Mouse (Mus musculus) right cerebral cortex, adult 2 months (tissue): Measurements from ENCODE around the gene Atad1.
"Not testable (repeated sequence)": the region's sequence is repeated elsewhere in the genome, so short reads cannot be mapped to it uniquely, and the experiment has no call there.

Experiments
- DNase-seq, 2 experiments: peaks; one replicate each; pipeline ENCODE4 v3.0.0; 2021 to 2022; ENCODE audit warnings: low spot score in 2 of 2

Gene Atad1

DNA sequence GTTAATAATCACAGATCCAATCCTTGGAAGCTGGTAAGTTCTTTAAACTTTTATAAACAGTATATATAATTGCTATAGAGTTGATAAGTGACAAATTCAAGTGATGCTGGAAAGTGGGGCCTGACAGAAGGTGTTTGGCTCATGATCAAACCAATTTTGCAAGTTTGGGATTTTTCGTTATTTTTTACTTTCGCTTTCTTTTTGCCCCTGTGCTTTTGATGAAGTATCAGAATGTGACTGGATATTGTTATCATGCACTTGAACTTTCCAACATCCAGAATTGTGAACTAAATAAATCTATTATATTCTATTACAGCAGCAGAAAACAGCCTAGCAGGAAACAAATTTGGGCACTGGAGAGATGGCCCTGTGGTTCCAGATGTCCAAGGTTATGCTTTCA is 58.7 kb downstream of the Atad1 start:
- DNase-seq: no peak

DNA sequence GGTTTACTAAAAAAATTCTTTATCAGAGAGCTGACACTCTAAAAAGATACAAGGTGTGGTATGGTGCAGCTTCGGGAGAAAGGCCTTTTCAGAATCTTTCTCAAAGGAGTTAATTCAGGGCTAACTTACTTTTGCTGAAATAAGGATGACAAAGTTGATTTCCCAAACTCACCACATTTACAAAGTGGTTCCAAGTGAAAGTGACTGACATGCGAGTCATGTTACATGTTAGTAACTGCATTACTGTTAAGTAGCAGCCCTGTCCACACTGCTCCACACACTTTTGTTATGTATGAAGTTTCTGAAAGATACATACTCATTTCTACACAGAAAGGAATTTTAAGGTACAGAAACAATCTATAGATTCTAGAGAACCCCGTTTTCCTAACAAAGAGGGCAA is 63.8 kb downstream of the Atad1 start:
- DNase-seq: no peak

DNA sequence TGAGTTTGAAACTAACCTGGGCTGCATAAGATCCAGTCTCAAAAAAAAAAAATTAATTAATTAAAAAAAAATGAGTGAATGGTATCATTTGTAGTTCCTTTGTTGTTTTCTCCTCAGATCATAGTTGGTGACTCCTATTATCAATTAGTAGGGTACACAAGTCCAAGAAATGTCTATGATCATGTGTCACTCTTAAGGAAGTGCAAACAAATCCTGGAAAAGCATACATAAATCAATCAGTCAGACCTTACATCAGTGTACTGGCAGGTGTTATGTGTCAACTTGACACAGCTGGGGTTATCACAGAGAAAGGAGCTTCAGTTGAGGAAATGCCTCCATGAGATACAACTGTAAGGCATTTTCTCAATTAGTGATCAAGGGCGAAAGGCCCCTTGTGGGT is 71.8 kb downstream of the Atad1 start:
- DNase-seq: not testable (repeated sequence)

DNA sequence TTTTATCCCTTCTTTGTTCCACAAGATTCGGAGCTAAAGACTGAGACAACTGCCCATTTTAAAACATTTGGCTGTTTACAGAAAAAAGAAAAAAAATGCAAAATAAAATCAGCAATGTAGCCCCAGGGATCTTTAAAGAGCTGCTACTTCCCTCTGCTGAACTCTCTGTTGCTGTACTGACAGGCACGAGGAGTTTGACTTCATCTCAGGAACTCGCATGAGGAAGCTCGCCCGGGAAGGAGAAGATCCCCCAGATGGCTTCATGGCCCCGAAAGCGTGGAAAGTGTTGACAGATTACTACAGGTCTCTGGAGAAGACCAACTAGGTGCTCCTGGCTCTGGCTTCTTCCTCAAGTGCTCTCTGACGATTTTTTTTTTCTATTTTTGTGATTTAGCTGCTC is 74.3 kb downstream of the Atad1 start:
- no peak for DNase-seq

DNA sequence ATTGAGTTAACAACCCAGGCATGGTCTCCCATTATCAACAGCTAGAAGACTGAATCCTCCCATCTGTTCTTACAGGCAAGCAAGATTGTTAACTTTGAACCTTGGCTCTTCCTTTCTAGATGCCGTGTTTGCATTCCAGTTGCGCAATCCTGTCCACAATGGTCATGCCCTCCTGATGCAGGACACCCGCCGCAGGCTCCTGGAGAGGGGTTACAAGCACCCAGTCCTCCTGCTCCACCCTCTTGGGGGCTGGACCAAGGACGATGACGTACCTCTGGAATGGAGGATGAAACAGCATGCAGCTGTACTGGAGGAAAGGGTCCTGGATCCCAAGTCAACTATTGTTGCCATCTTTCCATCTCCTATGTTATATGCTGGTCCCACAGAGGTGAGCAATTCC is 76.7 kb downstream of the Atad1 start:
- DNase-seq: no peak

DNA sequence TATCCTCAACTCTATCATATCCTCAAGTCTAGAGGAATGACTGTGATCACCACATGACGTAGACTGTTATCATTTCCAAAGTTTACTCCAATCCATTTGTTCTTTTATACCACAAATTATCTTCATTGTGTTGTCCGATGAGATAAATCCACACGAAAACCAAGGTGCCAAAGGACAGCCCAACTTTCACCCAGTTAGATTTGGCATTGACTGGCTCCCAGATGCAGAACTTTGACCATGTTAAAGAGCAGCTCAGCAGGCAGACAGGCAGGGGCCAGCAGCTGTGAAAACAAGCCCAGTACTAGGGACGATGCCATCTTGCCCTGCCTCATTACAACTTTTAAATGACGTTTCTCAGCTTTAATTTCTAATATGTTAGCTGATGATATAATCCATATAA is 80.2 kb downstream of the Atad1 start:
- DNase-seq: no peak

DNA sequence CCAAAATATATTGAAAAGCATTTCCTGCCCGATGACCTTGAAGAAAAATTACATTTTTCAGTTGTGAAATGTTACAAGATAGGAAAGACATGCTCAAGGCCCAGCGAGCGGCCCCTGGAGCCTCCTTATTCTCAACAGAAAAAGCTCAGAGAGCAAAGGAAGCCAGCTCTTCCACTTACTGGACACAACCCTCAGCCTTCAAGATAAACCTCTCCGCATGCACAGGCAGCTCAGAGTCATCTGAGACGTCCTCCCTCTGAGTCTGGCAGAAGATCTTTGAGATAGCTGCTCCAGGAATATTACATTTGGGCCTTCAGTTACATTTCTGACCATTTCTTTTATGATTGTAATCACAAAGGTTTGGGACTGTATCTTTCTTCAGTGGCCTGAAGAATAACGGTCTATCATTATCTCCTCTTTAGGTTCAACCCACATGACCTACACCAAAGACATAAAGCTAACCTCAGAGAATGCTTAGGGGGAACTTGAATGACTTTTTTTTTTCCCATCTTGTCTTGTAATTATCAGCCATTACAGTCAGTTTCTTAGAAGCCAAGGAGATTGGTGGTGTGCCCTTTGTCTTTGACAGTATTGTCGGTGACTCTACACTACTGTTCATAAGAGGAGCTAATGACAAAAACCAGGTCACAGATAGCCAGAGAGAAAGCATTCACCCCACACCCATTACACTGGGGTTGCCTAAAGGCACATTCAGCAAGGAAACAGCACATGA is 85.8 kb downstream of the Atad1 start:
- no peak for DNase-seq

DNA sequence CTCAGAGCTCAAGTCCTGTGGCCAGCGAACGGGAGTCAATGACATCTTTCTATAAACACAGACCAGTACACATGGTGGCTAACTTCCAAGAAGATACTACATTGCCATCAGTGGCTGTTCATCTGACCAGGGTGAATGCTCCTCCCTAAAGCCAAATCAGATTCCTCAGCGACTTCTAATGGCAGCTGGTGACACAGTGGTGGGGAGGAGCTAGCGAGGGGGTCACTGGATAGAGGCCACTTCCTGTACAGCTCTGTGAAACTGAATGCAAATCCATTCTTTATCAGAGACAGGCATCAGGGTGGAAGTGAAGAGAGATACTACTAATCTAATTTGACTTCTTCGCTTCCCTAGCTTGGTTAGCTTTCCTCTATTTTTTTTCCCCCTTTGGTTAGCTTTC is 86.5 kb downstream of the Atad1 start:
- no peak for DNase-seq

DNA sequence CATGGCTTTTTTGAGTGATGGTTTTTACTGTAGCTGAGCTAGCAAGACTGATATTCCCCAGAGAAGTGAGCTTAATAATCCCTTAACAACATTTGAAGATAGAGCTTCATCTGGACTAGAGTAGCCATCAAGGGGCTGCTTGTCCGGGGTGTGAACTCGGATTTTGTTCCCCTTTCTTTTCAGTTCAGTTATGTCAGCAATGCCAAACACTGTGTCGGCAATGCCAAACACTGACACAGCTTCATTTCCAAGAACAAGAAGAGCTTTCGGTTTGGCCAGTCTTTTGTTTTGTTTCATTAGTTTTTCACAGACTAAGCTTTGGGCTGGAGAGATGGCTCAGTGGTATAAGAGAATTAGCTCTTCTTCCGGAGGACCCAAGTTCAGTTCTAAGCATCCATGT is 88.5 kb downstream of the Atad1 start:
- DNase-seq: no peak

DNA sequence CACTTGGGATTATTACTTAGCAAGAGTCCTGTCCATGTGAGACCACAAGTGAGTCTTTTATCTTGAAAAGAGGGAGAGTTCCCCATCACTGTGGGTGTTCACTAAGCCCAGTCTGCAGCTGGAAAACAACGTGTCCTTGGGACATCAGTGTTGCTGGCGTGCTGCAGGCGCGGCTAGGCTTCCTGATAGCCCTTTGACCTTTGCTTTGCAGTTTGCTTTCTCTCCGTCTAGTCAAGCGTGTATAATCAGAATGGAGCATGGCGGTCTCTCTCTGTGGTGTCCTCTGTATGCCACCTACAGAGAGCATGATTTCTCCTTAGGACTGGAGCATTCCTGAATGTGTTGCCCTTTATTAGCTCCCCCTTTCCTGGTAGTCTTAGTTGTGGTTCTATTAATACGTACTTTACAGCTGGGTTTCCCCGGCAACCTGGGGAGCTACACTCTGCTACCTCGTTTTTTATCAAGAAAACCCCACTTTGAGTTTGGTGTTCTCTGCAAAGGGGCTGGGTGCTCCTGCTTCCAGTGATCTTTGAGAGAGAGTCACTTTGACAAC is 91.5 kb downstream of the Atad1 start:
- no peak for DNase-seq

DNA sequence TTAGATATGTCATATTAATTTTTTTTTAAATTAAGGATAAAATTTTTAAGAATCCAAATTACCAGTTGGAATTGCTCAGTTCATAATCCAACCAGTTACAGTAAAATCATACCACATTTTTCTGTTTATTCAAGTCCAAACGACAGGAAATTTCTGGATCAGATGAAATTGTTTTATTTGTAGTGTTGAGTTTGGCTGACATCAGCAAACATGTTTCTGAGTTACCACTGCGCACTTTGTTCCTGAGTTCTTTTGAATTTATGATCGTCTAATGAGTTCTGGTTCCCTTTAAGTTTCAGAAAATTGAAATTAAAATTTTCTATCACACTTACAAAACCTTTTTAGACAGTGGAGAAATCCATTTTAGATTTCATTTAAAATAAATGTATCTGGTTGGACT is 93.2 kb downstream of the Atad1 start:
- no peak for DNase-seq

DNA sequence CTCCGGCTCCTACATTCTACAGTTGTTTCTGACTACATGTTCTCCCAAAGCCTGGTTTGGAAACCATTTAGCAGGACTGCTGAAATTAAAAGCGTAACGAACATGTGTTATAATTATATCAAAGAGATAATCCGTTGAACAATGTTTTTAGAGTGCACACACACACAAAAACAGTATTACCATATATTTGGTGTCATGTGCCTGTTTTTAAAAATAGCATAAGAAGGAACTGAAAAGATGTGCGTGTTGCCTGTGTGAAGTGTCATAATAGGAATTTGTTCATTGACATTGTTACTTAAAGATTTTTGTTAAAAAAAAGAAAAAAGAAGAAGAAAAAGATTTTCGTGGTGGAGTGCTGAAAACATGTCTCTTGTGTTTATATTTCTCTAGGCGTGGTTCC is 93.6 kb downstream of the Atad1 start:
- no peak for DNase-seq

DNA sequence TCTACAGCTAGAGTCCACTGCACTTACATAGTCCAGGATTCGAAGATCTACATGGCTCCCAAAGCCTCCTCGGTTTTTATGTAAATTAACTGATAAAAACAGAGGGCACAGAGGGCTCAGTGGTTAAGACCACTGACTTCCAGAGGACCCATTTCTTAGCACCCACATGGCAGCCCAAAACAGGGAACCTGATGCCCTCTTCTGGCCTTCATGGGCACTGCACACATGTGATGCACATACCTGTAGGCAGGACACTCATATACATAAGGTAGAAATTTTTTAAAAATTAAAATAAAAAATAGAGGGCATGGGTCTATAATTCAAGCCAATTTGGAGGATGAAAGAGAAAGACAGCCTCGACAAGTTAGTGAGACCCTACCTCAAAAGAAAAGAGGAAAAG is 95.9 kb downstream of the Atad1 start:
- no peak for DNase-seq

DNA sequence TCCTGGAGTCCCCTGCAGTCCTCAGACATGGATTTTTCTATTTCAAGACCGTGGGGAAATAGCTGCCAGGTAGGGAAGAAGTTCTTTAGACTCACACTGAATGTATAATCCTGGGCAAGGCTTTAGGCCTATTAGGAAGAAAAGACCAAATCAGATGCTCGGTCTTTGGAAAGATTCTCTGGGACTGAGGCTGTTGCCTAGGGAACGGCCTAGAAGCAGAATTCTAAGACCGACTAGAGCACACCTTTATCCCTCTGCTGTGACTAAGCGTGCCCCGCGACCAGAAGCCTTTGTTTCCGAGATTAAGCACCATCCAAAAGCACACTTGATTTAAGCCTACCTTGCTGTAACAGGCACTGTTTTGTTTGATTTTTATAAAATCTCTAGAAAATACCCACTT is 97.6 kb downstream of the Atad1 start:
- DNase-seq: no peak

DNA sequence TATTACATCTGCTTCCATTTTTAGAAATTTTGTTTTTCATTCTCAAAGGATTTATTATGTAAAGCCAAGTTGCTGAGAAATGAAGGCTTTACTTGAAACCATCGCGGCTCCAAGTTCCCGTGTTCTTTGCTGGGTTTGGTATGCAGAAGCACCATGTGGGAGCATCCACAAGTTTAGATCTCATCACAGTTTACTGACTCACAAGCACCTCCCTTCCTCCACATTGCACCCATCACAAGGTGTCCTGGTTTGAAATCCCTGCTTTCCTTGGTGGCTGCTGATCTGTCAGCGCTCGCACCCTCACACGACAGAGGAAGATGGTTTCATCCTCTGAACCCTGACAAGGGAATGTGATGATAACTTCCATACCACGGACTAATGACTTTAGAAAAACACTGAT is 98.1 kb downstream of the Atad1 start:
- no peak for DNase-seq

DNA sequence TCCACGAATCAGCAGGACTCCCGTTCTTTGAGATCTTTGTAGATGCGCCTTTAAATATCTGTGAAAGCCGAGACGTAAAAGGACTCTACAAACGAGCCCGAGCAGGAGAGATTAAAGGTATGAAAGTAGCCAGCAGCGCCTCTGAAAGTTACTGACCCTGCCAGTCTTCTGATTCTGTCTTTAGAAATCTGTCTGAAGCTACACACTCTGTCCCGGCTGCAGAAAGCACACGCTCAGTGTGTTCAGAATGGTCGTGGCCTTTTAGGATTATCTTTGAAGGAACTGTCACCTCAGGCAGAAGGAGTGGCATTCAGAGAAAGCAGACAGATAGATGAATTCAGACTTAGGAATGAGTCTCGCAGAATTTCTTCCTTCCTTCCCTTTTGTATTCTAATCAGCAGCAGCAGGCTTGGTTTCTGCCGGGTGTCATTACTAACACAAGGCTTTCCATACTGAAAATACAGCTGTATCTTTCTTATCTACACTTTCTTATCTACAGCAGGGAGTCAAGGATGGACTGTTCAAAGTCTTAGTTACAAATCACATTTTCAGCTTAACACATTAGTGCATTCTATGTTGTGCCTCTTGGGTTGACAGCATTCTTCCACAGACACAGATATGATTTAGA is 101.2 kb downstream of the Atad1 start:
- no peak for DNase-seq

DNA sequence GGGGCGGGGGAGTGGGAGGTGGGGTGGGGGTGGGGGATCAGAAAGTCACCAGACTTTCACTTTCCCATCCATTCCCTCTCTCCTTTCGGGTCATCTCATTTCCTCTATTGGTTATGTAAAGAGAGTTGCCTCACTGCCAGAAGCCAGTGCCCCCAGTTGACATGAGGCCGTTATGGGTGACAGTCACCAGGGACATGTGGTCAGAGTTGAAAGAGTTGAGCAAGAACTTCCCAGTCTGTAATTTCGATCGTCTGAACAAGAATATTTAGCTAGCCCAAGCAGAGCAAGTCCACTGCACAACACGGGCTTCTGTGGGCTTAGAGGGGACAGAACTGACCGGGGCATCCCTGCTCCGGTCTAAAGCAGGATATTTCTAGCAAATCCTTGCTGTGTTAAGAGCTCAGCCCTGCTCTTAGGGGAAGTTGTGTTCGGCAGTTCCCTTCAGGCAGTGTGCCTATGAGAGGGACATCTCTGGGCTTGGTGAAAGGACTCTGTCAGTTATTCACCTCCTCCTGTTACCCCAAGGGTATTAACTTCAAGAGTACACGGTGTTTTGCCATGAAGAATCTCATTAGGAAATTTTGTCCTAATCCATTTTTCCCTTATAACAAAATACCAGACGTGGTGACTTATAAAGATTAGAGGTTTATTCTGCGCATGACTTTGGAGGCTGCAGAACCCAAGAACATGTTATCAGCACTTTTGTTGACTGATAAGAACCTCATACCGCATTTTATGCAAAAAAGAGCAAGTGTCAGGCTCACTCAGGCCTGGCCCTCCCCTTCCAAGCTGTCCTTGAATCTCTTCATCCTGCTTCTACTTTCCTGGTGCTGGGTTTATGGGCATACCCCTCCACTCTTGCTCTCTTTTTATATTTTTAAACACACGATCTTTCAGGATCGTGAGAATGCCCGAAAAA is 102.0 kb downstream of the Atad1 start:
- no peak for DNase-seq

DNA sequence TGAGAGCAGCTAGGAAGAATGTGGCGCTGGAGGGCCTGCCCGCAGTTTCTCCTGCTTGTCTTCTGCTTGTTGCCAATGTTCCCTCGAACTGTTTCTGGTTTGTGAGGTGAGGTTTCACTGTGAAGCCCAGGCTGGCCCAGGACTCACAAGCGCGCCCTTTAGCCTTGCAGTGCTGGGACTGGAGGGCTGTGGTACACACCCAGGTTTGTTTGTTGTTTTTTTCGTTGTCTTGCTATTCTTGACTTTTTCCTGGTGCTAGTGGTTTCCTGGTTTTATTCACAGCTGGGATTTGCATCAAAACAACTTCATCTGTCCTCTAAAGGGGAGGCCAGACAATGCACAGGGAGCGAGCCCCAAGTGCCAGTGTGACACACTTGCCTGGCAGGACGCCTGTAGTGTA is 104.7 kb downstream of the Atad1 start:
- DNase-seq: no peak

DNA sequence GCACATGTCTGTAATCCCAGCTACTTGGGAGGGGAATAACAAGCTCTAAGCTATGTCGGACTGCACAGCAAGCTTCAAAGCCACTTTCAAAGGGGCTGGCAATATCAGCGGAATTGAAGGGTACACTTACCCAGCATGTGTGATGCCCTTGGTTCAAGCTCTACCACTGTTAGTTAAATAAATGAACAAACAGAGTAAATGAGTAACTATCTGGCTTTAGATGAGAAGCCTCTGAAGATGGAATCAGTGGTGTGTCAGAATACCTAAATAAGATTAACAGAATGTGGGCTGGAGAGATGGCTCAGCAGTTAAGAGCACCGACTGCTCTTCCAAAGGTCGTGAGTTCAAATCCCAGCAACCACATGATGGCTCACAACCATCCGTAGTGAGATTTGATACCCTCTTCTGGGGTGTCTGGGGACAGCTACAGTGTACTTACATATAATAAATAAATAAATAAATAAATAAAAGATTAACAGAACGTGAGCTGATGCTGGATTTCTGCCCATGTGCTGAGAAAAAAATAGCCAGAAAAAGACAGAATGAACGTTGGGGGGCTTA is 110.9 kb downstream of the Atad1 start:
- no peak for DNase-seq

DNA sequence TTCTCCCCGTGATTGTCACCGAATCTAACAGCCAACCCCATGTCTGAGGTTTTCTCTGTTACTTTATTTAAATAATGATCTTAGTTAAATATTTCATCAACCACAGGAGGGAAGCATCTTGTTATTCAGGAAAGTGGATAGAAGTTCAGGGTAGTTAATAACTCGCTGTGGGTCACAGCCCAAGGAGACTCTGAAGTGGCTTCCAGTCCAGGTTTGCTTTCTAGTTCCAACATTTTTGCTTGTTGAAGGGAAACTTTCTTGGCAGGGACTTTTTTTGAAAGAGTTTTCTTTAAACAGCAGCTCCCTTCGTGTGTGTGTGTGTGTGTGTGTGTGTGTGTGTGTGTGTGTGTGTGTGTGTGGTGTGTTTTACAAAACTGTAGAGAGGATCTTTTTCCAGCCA is 112.0 kb downstream of the Atad1 start:
- DNase-seq: no peak

DNA sequence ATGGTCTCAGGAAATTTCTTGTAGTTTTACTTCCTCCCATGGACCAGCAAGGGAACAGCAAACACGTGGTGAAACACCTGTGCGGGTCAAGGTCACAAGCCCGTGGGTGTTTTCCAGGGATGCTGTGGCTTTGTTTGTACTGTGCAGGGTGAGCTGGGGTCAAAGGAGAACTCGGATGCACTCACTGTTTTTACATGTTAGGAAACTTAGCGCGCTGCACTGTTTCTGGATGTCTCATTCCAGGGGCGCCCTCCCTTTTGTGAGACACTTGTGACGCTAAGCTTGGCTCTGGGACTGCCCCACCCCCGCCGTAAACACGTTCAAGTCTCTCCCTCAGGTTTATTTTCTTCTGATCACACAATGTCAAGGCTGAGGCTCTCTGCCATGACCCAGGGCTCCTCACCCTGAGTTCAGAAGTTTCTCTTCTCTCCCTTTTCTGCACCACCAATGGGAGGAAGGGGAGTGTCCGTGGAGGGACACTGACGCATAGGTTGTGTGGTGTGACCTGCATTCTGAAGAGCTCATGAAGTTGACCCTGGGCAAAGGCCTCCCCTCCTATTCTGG is 112.7 kb downstream of the Atad1 start:
- no peak for DNase-seq

DNA sequence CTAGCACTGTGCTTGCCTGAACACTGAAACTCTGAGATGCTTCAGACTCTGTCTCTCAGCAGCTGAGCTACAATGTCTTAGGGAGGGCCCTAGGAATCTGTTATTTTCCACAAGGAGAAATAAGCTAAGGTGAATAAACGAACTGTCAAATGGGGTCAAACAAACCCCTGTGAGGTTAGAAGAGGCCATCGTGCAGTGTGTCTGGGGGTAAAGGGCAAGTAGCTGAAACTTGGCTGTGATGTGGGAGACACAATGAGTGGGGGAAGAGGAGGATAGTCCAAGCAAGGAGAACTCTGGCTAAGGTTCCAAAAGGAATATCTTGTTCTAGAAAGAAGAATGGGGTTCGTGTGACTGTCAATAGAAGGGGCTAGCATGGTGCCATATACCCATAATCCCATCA is 117.4 kb downstream of the Atad1 start:
- no peak for DNase-seq
